Mouse (Mus musculus) megakaryocyte, adult 5-6 weeks (primary cell): ENCODE measurements around the gene Wdr48. TPM values are rescaled to one million over a fixed set of nuclear protein-coding genes. Genes with fewer than 3 reads are reported as not detected.

Experiments
- ATAC-seq: 2 replicates; pipeline ENCODE4 v1.8.0; 2016; ENCODE audit warnings: mild to moderate bottlenecking, inconsistent platforms; ENCODE audit not compliant: poor library complexity, severe bottlenecking
- total RNA-seq, 2 experiments: library from RNA; stranded (forward) in 1 of 2; stranded (reverse) in 1 of 2; fragments of 153-499, 151-499 nt in 1 of 2; fragments of 221-1000, 200-1000 nt in 1 of 2; gene quantifications; 2 replicates each; pipeline versions ENCODE4 v1.2.3 to v1.2.4; 2015 to 2017

The Wdr48 gene
- total RNA-seq, 2 experiments from 2014 or later: 40.8 to 49.1 TPM

DNA sequence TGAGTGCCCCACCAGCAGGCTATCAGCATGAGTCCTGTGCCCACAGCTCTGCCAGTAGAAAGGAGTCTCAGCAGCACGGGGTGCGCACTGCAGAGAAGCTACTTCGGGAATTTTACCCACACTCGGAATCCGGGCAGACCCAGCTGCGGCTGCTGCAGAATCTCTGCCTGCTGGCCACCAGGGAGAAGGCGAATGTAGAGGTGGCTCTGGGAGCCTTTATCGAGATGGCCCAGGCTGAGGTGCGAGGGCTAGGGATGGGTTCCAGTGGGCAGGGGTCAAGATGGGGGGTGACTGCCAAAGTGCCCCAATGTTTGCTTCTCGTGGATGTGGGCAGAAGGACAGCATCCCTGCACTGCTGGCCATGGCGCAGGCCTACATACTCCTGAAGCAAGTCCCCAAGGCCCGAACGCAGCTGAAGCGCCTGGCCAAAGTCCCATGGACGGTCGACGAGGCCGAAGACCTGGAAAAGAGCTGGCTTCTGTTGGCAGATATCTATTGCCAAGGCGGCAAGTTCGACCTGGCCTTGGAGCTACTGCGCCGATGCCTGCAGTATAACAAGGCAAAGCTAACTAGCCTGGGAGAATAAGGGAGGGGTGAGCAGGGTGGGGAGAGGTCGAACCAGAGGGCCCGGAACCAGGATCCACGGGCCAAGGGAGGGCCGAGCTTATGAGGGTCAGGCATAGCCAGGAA lies 71.7 kb downstream of the Wdr48 start:
- no peak for ATAC-seq

DNA sequence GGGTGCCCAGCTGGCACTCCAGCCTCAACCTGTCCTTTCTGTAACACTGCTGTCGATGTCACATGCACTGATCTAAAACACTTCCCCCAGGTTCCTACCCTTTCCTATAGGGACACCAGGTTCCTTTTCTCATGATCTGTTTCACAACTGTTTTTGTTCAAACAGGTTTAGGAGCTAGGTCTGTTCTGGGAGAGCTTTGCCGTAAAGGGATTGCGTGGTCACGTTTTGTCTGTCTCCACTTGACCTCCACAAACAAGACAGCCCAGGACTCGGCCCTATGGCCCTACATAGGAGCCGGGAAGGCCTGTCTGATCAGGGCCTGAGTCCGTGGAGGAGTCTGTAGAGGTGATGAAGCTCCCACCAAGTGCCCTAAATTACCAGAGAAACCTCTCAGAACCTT lies 75.1 kb downstream of the Wdr48 start:
- ATAC-seq: no peak

DNA sequence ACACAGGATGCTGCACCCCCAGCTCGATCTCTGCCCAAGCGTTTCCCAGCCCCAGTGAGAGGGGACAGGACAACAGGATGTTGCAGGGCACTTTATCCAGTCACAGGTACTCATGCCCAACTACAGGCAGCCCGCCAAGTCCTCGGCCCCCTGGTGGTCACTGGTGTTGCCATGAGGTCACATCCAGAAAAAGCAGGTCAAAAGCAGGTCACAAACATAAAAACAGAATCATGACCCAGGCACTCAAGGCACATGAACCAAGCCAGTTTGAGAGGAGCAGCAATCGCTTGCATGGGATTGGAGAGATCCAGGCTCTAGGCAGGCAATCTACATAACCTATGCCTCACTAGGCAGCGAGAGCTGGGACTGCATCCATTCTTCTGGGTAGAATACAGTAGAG lies 75.5 kb downstream of the Wdr48 start:
- 0 out of 2 replicates have a peak, but pooled peaks have one; percentile 33 for ATAC-seq

DNA sequence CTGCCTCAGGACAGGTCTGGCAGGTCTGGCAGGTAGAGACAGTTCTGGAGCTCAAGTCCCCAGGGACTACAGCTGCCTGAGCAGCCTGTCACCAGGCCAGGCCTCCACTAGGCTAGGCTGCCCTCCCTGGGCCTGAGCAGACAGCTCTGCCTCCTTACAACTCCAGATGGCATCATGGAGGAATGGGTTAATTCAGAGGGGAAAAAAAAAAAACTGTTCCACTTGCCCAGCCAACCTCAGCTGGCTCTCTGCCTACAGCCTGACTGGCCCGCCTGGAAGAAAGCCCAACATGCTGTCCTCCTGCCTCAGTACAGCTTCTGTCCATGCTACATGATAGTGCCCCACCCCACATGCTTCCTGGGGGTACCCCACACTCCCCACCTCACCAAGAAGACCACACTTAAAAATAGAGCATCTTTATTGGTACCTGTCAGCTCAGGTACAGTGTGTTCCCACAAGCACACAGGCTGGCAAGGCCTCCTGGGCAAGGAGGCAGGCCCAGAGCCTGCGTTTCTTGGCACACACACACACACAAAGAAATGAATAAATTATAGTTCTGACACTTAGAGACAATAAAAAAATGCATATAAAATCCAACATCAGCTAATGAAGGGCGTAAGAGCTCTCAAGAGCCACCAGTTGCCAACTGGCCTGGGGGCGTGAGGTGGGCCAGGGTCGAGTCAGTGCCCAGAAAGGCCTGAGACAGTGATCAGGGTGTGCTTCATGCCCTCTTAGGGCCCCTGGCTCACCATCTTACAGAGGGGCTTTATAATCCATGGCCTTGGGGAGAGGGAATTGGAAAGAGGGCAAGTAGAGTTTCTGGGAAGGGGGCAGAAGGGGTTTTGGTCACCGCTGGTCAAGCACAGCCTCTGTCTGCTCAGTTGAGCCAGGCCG lies 76.3 kb downstream of the Wdr48 start:
- ATAC-seq: no peak

DNA sequence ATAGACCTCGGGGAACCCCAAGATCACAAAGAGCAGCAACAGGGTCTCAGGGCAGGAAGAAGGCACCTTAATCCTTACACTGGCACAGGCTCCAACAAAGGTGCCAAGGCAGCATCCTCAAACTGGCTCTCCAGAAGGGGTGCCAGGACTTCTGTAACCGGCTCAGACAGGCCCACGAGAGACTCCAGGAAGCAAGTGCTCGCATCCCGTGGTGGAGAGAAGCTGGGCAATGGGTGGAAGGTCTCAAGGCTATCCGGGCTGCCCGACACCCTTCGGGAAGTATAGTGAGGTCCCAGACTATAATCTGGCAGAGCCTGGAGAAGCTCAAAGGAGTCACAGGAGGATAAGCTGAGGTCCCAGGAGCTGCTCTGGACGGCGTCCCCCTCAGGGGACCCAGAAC lies 77.5 kb downstream of the Wdr48 start:
- no peak for ATAC-seq

DNA sequence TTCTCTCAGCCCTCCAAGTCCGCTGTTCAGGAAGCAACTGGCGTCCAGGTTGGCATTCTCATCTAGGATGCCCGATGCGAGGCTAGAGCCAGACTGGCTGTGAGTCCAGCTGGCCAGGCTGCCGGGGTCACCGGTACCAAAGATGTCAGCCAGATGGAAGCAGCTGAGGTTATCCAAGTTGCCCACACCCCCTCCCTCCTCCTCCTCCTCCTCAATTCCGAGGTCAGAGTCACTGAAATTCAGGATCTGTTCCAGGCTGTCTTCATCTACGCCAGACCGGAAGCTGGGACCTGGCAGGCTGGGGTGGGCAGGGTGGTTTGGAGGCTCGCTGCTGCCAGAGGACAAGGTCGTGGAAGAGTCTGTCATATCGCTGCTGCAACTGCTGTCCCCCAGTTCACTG lies 77.9 kb downstream of the Wdr48 start:
- no peak for ATAC-seq

DNA sequence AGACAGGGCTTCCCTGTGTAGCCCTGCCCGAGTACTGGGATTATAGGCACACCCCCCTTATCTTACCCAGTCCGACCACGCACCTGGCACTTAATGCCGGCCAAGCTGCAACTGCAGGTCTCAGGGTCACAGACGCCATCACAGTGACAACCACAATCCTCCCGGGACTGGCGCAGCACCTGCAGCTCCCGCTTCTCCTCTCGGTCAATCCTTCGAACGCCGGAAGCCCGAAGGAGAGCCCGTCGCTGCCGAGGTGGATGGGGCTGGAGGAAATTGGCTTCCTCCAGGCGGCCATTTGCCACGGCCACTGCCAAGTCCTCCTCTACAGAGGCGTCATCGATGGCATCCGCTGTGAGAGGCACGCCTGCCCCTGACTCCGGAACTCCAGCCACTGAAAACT lies 78.6 kb downstream of the Wdr48 start:
- no peak for ATAC-seq

DNA sequence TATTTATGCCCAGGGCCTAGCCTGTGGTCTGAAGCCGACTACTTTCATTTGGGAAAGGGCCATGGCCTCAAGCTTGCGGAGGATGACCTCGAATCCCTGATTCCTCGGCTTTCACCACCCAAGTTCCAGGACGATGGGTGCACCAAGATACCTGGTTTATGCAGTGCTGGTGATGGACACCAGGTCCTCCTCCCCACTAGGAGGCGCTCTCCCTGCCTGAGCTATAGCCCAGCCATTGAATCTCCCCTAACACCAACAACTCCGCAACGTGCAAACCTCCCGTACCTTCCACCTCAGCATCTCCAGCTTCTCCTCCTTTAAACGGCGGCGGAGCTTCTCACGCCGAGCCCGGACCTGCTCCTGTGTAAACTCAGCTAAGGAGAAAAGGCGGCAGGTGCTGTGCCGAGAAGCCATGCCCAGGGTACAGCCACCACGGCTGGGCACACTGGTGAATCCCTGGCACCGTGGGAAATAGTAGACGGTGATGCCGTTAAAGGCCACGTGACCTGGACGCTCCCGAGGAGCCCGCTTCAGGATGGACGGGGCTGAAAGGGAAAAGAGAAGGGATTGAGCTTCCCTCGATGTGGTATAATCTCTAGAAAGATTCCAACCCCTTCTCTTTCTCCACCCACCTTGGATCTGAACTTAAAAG lies 79.3 kb downstream of the Wdr48 start:
- no peak for ATAC-seq

DNA sequence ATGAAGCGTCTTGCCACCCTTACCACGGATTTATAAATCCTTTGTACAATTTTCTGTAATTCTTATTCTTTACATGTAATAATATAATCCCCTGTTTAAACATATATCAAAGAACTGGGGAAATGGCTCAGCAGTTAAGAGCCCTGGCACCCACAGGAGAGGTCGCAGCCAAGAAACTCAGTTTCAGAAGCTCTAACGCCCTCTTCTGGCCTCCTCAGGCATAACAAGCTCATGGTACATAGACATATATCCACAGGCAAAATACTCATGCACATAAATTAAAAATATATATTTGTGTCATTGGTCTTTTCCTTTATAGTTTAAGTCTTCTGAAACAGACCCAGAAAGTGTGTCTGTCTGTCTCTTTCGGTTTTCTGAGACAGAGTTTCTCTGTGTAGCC lies 79.9 kb downstream of the Wdr48 start:
- ATAC-seq: no peak

DNA sequence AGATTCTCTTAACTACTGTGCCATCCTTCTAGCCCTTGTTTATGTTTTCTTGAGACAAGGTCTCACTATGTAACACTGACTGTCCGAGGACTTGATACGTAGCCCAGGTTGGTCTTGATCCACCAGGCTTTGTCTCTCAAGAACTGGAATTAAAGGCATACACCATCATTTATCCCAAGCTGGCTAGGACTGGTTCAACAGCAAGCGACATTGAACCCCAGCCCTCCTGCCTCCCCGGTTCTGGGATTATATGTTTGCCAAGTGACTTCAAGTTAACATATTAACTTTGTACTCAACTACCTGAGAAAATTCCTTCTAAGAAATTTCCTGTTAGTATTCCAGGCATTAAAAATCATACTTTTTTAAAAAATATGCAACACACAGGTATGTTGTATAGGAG lies 80.6 kb downstream of the Wdr48 start:
- no peak for ATAC-seq

Other genes with a start within 250 kb of the Wdr48 start
- gene Scn10a, start 175.6 kb upstream of the Wdr48 start, total RNA-seq (2015): not detected in 2 replicates
- not detected in 2 replicates for gene Scn10a, start 175.6 kb upstream of the Wdr48 start, total RNA-seq (2017)
- gene Scn11a, start 69.4 kb upstream of the Wdr48 start, total RNA-seq (2015): not detected in 2 replicates
- not detected in 2 replicates for gene Scn11a, start 69.4 kb upstream of the Wdr48 start, total RNA-seq (2017)
- gene Gorasp1, start 42.7 kb downstream of the Wdr48 start, total RNA-seq (2015): 3.2 and 4.5 TPM in 2 replicates
- gene Gorasp1, start 42.7 kb downstream of the Wdr48 start, total RNA-seq (2017): 2.3 and 3.9 TPM in 2 replicates
- 0.22 and 0.41 TPM in 2 replicates for gene Ttc21a, start 42.7 kb downstream of the Wdr48 start, total RNA-seq (2015)
- gene Ttc21a, start 42.7 kb downstream of the Wdr48 start, total RNA-seq (2017): 0.28 and 0.55 TPM in 2 replicates
- gene Csrnp1, start 89.8 kb downstream of the Wdr48 start, total RNA-seq (2015): 7.9 and 11.6 TPM in 2 replicates
- gene Csrnp1, start 89.8 kb downstream of the Wdr48 start, total RNA-seq (2017): 11.8 and 12.5 TPM in 2 replicates
- gene Xirp1, start 128.7 kb downstream of the Wdr48 start, total RNA-seq (2015): 0.09 TPM in 1 of 2 replicates, not detected in the other
- gene Xirp1, start 128.7 kb downstream of the Wdr48 start, total RNA-seq (2017): not detected in 2 replicates
- gene Cx3cr1, start 175.0 kb downstream of the Wdr48 start, total RNA-seq (2015): 88.0 and 95.4 TPM in 2 replicates
- gene Cx3cr1, start 175.0 kb downstream of the Wdr48 start, total RNA-seq (2017): 111 and 114 TPM in 2 replicates
- gene Ccr8, start 197.2 kb downstream of the Wdr48 start, total RNA-seq (2015): not detected in 2 replicates
- gene Ccr8, start 197.2 kb downstream of the Wdr48 start, total RNA-seq (2017): not detected in 2 replicates
- 19.1 and 21.9 TPM in 2 replicates for gene Slc25a38, start 215.5 kb downstream of the Wdr48 start, total RNA-seq (2015)
- 26.6 and 32.4 TPM in 2 replicates for gene Slc25a38, start 215.5 kb downstream of the Wdr48 start, total RNA-seq (2017)
- gene Rpsa, start 232.8 kb downstream of the Wdr48 start, total RNA-seq (2015): 2,172 and 2,241 TPM in 2 replicates
- gene Rpsa, start 232.8 kb downstream of the Wdr48 start, total RNA-seq (2017): 3,573 and 3,619 TPM in 2 replicates